Mouse (Mus musculus) induced T-regulatory cell, adult 2 months (primary cell): Measurements from ENCODE around the gene Hoxd10.

Experiments
- DNase-seq: peaks from one replicate; pipeline ENCODE4 v3.0.0-alpha.2; 2012; ENCODE audit warnings: low read depth

Hoxd10 gene

GRCm38 (mm10) chr2:74710929-74711543, 19.3 kb downstream of the Hoxd10 start:
- no peak for DNase-seq

- DNase-seq, result no peak
Observed at GRCm38 (mm10) chr2:74711721-74712621, 20.2 kb downstream of the Hoxd10 start, which contains the start of the genes Hoxd3 and Hoxd4. Gene Hoxd3, plus strand, starts transcription at chr2:74711927. Gene Hoxd4, plus strand, starts transcription at chr2:74711929.

- DNase-seq, result no peak
Observed at GRCm38 (mm10) chr2:74713239-74714150, 21.8 kb downstream of the Hoxd10 start.

- DNase-seq, result no peak
Observed at GRCm38 (mm10) chr2:74714156-74714789, 22.5 kb downstream of the Hoxd10 start.

GRCm38 (mm10) chr2:74714881-74715280, 23.2 kb downstream of the Hoxd10 start:
- no peak for DNase-seq

- DNase-seq, result peak; percentile 82
Observed at GRCm38 (mm10) chr2:74715504-74716241, 23.9 kb downstream of the Hoxd10 start.

GRCm38 (mm10) chr2:74720384-74720783, 28.7 kb downstream of the Hoxd10 start:
- DNase-seq, result no peak

GRCm38 (mm10) chr2:74720955-74721491, 29.3 kb downstream of the Hoxd10 start:
- DNase-seq, result no peak

GRCm38 (mm10) chr2:74721882-74722281, 30.2 kb downstream of the Hoxd10 start:
- DNase-seq, result no peak

GRCm38 (mm10) chr2:74722949-74723348, 31.2 kb downstream of the Hoxd10 start:
- DNase-seq, result no peak

GRCm38 (mm10) chr2:74724244-74725015, 32.7 kb downstream of the Hoxd10 start:
- DNase-seq, result no peak

GRCm38 (mm10) chr2:74725171-74725570, 33.4 kb downstream of the Hoxd10 start:
- DNase-seq, result no peak

GRCm38 (mm10) chr2:74726551-74726950, 34.8 kb downstream of the Hoxd10 start, which contains the start of gene Gm28230:
Gene Gm28230, plus strand, starts transcription at chr2:74726728.
- DNase-seq, result no peak

GRCm38 (mm10) chr2:74726973-74727639, 35.4 kb downstream of the Hoxd10 start:
- DNase-seq, result no peak

- DNase-seq, result no peak
Observed at GRCm38 (mm10) chr2:74727640-74728302, 36.0 kb downstream of the Hoxd10 start.

GRCm38 (mm10) chr2:74728303-74728680, 36.6 kb downstream of the Hoxd10 start:
- DNase-seq, result no peak

GRCm38 (mm10) chr2:74730331-74730730, 38.6 kb downstream of the Hoxd10 start:
- no peak for DNase-seq

- DNase-seq, result no peak
Observed at GRCm38 (mm10) chr2:74731055-74731454, 39.3 kb downstream of the Hoxd10 start.
